Mouse (Mus musculus) retina, postnatal 7 days (tissue): ENCODE results near the gene Oip5.

Experiments
- DNase-seq: peaks from one replicate; pipeline ENCODE4 v3.0.0-alpha.2; 2012; ENCODE audit warnings: low read depth, low spot score

The Oip5 gene

GRCm38 (mm10) chr2:119587383-119587782, 30.9 kb downstream of the Oip5 start:
- peak; percentile 39 for DNase-seq

DNA sequence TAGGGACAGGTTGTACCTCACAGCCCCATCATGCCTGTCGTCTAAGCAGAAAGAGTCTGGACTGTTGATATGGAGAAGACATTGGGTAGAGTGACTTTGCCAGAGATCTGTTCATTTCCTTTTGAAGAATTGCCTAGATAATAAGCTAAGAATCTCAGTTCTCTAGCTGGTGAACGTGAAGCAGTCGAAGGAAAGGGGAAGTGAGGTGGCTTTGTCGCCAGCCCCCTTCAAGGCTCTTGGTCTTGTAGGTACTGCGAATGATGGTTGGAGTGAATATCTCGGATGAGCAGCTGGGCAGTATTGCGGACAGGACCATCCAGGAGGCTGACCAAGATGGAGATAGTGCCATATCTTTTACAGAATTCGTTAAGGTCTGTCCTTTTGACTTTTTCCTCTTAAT, 34.0 kb downstream of the Oip5 start:
- DNase-seq, result no peak

- no peak for DNase-seq
Measured at GRCm38 (mm10) chr2:119583439-119583838, 34.8 kb downstream of the Oip5 start.

DNA sequence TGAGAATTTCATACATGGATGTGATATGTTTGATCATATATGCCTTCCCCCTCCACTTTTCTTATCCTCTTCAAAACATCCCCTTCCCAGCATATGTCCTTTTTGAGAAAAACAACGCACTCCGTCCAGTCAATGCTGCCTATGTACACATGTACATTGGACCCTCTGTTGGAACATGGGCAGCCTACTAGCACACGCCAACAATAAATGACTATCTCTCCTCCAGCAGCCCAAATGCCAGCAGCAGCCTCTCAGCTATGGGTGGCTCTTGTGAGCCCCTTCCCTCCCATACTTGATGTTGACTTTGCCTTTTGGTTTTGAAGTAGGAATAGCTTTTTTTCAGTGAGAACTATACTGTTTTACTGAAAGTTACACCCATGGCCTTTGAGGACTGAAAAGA, 36.7 kb downstream of the Oip5 start:
- DNase-seq, result no peak

DNA sequence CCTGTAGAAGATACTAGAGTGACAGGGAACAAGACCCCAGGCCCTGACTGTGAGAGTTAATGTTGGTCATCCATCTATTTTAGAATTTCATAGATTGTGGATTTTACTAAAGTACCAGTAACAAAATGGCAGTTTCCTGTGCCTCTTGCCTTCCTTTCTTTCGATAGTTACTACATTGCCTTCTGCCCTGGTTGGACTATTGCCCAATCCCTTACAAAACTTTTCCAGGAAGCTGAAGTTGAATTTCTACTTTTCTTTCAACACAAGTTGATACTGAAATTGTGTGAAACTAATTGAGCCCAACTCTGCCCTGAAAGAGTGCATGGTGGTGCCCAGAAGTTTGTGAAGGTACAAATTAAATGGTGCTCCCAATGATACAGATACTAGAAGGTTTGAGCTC, 45.8 kb downstream of the Oip5 start:
- no peak for DNase-seq

DNA sequence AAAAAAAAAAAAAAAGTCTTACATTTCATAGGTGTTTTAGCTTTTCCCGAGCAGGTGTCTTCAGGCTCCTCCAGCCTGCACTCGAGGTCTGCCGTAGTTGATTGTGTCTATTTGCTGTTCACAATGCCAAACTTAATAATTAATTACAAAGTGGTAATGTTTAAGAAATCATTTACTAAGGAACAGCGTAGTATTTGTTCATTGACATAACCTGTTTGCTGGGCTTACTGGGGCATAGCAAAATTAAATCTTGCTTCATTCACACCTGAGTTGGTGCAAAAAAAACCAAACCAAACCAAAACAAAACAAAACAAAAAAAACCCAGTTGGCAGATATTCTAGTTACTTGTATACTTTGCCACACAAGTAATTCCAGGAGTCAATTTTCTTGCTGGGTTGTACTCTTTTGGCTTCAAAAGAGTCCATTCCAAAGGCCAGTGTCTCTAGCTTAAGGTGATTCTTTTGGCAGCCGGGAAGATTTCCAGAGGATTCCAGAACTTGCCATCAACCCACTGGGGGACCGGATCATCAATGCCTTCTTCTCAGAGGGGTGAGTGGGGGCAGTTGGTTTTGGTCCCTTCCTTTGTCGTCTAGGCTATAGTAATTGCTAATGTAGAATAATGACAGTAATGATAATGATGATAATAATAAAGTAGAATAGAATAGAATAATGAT, 52.0 kb downstream of the Oip5 start:
- no peak for DNase-seq

- no peak for DNase-seq
Measured at GRCm38 (mm10) chr2:119565284-119565683, 53.0 kb downstream of the Oip5 start.

DNA sequence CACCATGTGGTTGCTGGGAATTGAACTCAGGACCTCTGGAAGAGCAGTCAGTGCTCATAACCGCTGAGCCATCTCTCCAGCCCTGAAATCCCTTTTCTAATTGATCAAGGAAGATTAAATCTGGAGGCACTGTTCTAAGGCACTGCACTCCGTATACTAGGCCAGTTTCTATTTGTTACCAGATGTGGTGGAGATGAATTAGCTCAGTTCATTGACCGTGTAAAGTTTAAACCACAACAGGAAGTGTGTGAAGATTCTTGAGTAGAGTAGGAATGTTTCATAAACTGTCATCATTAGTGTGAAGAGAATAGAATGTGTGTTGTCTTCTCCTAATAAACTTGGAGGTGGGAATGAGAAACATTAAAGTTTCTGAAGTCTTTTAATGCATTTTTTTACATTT, 56.5 kb downstream of the Oip5 start:
- no peak for DNase-seq
